Mouse (Mus musculus) limb, embryonic 11.5 days (tissue): ENCODE data around the gene Ttll7. TPM values are rescaled to one million over a fixed set of nuclear protein-coding genes. Genes with fewer than 3 reads are reported as not detected.

Source experiments
- ATAC-seq: fragments of 200-750 bp; cut with Nextera tagmentation; 2 replicates; pipeline ENCODE4 v1.8.0; 2017; ENCODE audit warnings: low read depth; ENCODE audit not compliant: insufficient number of reproducible peaks, low FRiP score, low TSS enrichment
- DNase-seq: peaks from one replicate; pipeline ENCODE4 v3.0.0-alpha.2; 2015; ENCODE audit warnings: low spot score
- H3K27ac ChIP-seq: fragments of 300-500 bp; sonication (generic); replicated peaks from 2 replicates; pipeline ENCODE4 v1.5.1; 2014; ENCODE audit warnings: low read depth, mild to moderate bottlenecking, low read length
- H3K27me3 ChIP-seq: fragments of 300-500 bp; sonication (generic); 2 replicates; pipeline ENCODE4 v1.6.1; 2014; ENCODE audit warnings: mild to moderate bottlenecking, low read length, mixed read lengths; ENCODE audit not compliant: control insufficient read depth, insufficient read depth
- H3K36me3 ChIP-seq: fragments of 300-500 bp; sonication (generic); 2 replicates; pipeline ENCODE4 v1.6.1; 2014; ENCODE audit warnings: mild to moderate bottlenecking, low read length, moderate library complexity, mixed read lengths; ENCODE audit not compliant: control insufficient read depth, insufficient read depth
- H3K4me1 ChIP-seq: fragments of 300-500 bp; sonication (generic); 2 replicates; pipeline ENCODE4 v1.6.1; 2014; ENCODE audit warnings: low read length, mixed read lengths; ENCODE audit not compliant: control insufficient read depth, insufficient read depth
- H3K4me2 ChIP-seq: fragments of 300-500 bp; sonication (generic); 2 replicates; pipeline ENCODE4 v1.6.1; 2014; ENCODE audit warnings: low read depth, mild to moderate bottlenecking, moderate library complexity; ENCODE audit not compliant: severe bottlenecking
- H3K4me3 ChIP-seq: fragments of 300-500 bp; sonication (generic); 2 replicates; pipeline ENCODE4 v1.5.1; 2014; ENCODE audit warnings: low read depth, low read length
- H3K9ac ChIP-seq: fragments of 300-500 bp; sonication (generic); 2 replicates; pipeline ENCODE4 v1.6.1; 2014; ENCODE audit warnings: mild to moderate bottlenecking, low read length
- H3K9me3 ChIP-seq: fragments of 300-500 bp; sonication (generic); 2 replicates; pipeline ENCODE4 v1.6.1; 2016; ENCODE audit warnings: low read length; ENCODE audit not compliant: control insufficient read depth
- WGBS: fragments of 180-500 bp; shearing (Covaris S2); extraction: QIAGEN DNeasy Blood & Tissue Kit; methylation state at CpG from one replicate; pipeline ENCODE4 v1.1.7; 2014; 5-methylcytosine and 5-hydroxymethylcytosine counted together
- polyA plus RNA-seq: library from polyadenylated mRNA; unstranded; fragments of >200 nt; fragmentation: Nextera tagmentation; extraction: Ambion mirVana; gene quantifications from 2 replicates; pipeline ENCODE4 v1.2.1, GENCODE M21; 2014

The Ttll7 gene
- polyA plus RNA-seq, result 1.7 and 2.3 TPM in 2 replicates

DNA sequence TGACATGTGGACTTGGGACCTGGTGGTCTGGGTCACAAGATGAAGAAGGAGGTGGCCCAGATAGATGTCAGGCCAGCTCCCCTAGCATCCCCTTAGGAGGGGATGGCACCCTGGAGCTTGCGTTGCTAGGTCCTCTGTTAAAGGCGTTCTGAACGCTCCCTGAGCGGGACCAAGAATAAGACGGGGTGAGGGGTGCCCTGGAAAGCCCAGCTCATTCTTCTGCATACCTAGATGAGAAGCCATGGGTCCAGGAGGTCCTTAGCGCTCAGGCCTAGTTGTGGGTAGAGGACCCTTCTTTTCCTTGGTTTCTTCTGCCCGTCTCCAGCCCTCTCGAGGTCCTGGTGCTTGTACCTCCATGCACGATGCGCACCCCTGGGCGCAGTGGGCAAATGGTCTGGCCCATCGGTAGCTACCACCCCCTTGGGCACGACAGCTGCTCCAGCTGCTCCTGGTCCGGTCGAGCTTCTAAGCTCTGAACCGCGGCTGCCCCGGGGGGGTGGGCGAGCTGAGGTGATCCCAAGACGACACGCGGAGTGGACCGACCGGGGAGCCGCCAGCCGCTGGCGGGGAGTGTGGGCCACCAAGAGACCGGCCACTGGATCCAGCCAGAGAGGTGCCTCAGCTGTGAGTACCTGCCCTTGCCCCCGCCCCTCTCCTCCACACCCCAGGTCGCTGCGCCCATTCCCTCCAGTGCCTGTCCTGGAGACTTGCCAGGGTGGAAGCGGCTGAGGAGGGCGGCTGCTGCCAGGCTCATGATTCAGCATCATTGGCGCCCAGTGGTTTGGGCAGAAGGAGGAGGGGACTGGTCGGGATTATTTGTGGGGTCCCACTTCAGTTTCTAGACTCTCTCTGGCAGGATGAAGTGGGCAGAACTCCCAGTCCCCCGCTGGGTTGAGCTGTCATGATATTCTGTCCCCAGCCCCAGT is at the start of gene Ttll7:
Ttll7 (plus strand) TSS at position 402 of the 926 bp plus-strand sequence.
- Histone ChIP-seq H3K4me3 (peak within 1 kb of the TSS; percentile 63), H3K27me3 (no peaks in the 10 kb centered on the region), H3K4me2 (peak within 1 kb of the TSS; percentile 84), H3K27ac (no peak within 1 kb of the TSS), H3K36me3 (no peaks in the 10 kb centered on the region), H3K4me1 (no peaks in the 10 kb centered on the region), H3K9me3 (no peaks in the 10 kb centered on the region), H3K9ac (peak within 1 kb of the TSS; percentile 83)
- under 1% methylated on average over 36 of the region's 36 CpGs for WGBS
- ATAC-seq (peak; percentile 92), DNase-seq (peak; percentile 90)

DNA sequence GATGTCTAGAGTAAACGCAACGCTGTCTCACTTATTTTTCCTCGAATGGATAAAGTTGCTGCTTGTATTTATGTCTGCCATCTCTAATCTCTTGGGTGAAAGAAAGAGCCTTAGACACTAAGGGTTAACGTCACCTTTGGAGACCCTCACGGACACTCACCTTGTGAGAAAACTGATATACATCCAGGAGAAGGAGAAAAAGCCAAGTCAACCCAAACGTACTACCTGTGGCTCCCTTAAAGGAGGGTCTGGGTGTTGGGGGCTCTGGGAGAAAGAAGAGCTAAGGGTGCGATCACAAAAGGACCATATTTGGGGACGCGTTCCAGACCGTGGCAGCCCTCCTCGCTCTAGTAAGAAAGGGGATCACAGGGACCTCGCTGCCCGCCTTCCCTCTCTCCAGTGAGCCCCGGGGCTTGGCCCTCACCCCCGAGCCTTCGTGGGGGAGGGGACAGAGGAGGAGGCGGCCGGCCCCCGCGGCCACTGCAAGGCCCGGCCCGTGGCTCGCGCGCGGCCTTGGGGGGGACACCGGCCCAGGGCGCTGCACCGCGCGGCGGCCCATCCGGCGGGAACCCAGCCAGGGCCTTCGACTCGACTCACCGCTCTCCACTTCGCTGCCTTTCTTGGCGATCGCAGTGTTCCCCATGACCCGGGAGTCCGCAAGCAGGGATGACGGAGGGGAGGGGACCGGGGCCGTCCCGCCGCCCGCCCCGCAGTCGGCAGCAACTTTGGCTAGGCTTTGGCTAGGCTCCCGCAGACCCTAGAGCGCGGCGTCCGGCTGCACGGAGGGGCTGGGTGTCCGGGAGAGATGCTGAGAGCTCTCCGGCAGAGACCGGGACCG is 39.9 kb upstream of the Ttll7 start:
- DNase-seq, result no peak
- Histone ChIP-seq H3K4me2 (peak overlapping the region; percentile 82), H3K9ac (peak overlapping the region; percentile 94), H3K4me1 (peaks cover 2% of the 10 kb centered on the region; the same call in 1 of the 2 replicates), H3K27ac (peak overlapping the region; percentile 74), H3K9me3 (no peaks in the 10 kb centered on the region), H3K36me3 (no peaks in the 10 kb centered on the region), H3K27me3 (no peaks in the 10 kb centered on the region), H3K4me3 (peak overlapping the region; percentile 97)
- WGBS, result 1% methylated on average over 55 of the region's 60 CpGs
- peak; percentile 70 for ATAC-seq

- Histone ChIP-seq H3K4me1 (peaks cover 2% of the 10 kb centered on the region; the same call in 1 of the 2 replicates), H3K9ac (peak within 1 kb of the TSS; percentile 94), H3K27ac (peak within 1 kb of the TSS; percentile 74), H3K4me3 (peak within 1 kb of the TSS; percentile 97), H3K4me2 (peak within 1 kb of the TSS; percentile 82), H3K27me3 (no peaks in the 10 kb centered on the region), H3K36me3 (no peaks in the 10 kb centered on the region), H3K9me3 (no peaks in the 10 kb centered on the region)
- DNase-seq, result peak; percentile 92
- ATAC-seq, result peak; percentile 94
- 0% methylated on average over 55 of the region's 60 CpGs for WGBS
These were observed 39.2 kb upstream of the Ttll7 start, which contains the start of gene Prkacb for GRCm38 (mm10) chr3:146812901-146813393. TSS of gene Prkacb (minus strand) at chr3:146812990.

GRCm38 (mm10) chr3:146813624-146814023 is 38.5 kb upstream of the Ttll7 start:
- peak overlapping the region; percentile 94; the same call in 1 of the 2 replicates for H3K9ac ChIP-seq

GRCm38 (mm10) chr3:146820718-146821117 is 31.4 kb upstream of the Ttll7 start:
- no peaks in the 10 kb centered on the region for H3K36me3 ChIP-seq
- no peaks in the 10 kb centered on the region for H3K4me1 ChIP-seq
- WGBS, result 94% methylated on average over 4 of the region's 4 CpGs
- no peak overlapping the region for H3K4me3 ChIP-seq
- ATAC-seq (no peak), DNase-seq (no peak)
- H3K27me3 ChIP-seq, result no peaks in the 10 kb centered on the region
- H3K9me3 ChIP-seq, result no peaks in the 10 kb centered on the region
- H3K4me2 ChIP-seq, result no peak overlapping the region
- no peak overlapping the region for H3K9ac ChIP-seq
- no peak overlapping the region for H3K27ac ChIP-seq

More at GRCm38 (mm10) chr3:146813624-146814023, 38.5 kb upstream of the Ttll7 start:
- DNase-seq, result no peak
- Histone ChIP-seq H3K4me2 (peak overlapping the region; percentile 70), H3K36me3 (no peaks in the 10 kb centered on the region), H3K27ac (no peak overlapping the region), H3K4me3 (peak overlapping the region; percentile 97), H3K9me3 (no peaks in the 10 kb centered on the region), H3K4me1 (peaks cover 2% of the 10 kb centered on the region; the same call in 1 of the 2 replicates), H3K27me3 (no peaks in the 10 kb centered on the region)
- 63% methylated on average over 7 of the region's 7 CpGs for WGBS
- no peak for ATAC-seq

GRCm38 (mm10) chr3:146842766-146843165 is 9.4 kb upstream of the Ttll7 start:
- no peak for DNase-seq

GRCm38 (mm10) chr3:146843470-146843869 is 8.7 kb upstream of the Ttll7 start:
- Histone ChIP-seq H3K4me2 (no peak overlapping the region), H3K27ac (no peak overlapping the region), H3K9me3 (no peaks in the 10 kb centered on the region), H3K27me3 (no peaks in the 10 kb centered on the region), H3K36me3 (no peaks in the 10 kb centered on the region), H3K4me1 (peaks cover 8% of the 10 kb centered on the region; the same call in 1 of the 2 replicates), H3K4me3 (no peak overlapping the region), H3K9ac (no peak overlapping the region)
- peak; percentile 21 for DNase-seq
- ATAC-seq, result no peak
- WGBS, result 45% methylated on average over 6 of the region's 6 CpGs

More at GRCm38 (mm10) chr3:146842766-146843165, 9.4 kb upstream of the Ttll7 start:
- H3K4me2 ChIP-seq, result no peak overlapping the region
- peaks cover 8% of the 10 kb centered on the region; the same call in 1 of the 2 replicates for H3K4me1 ChIP-seq
- no peak overlapping the region for H3K9ac ChIP-seq
- H3K9me3 ChIP-seq, result no peaks in the 10 kb centered on the region
- WGBS, result 40% methylated on average over 3 of the region's 3 CpGs
- no peaks in the 10 kb centered on the region for H3K36me3 ChIP-seq
- no peak overlapping the region for H3K27ac ChIP-seq
- ATAC-seq, result no peak
- H3K27me3 ChIP-seq, result no peaks in the 10 kb centered on the region
- H3K4me3 ChIP-seq, result no peak overlapping the region

- Histone ChIP-seq H3K4me2 (no peak overlapping the region), H3K27me3 (no peaks in the 10 kb centered on the region), H3K9me3 (no peaks in the 10 kb centered on the region), H3K9ac (no peak overlapping the region), H3K27ac (no peak overlapping the region), H3K36me3 (no peaks in the 10 kb centered on the region), H3K4me1 (peaks cover 8% of the 10 kb centered on the region; the same call in 1 of the 2 replicates), H3K4me3 (no peak overlapping the region)
- ATAC-seq (no peak), DNase-seq (no peak)
- WGBS, result 90% methylated on average over 5 of the region's 5 CpGs
These were observed 5.9 kb upstream of the Ttll7 start for GRCm38 (mm10) chr3:146846237-146846636.
